In the genomic region with DNA sequence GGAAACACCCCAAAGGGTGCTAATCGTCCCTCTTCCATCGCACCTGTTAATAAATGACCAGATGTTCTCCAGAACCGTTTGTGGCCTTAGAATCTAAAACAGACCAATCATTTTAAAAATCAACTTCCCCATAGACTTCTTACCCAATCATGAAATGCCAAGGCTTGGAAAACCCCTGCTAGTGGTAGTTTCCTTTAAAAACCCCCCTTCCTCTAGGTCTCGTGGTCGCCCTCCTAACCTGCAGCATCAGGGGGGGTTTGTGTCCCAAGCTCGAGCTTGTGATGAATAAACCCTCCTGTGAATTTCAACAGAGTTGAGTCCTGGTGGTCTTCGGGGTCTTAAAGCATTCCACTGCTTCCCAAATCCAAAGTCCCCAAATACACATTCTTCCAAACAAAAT, we compare ENCODE assay signal across 25 mouse cellular contexts. TPM values are rescaled to one million over a fixed set of nuclear protein-coding genes. Genes with fewer than 3 reads are reported as not detected.
A peak's percentile ranks its signal among the peaks of the same experiment; 100 is the strongest.
DNase-seq lines count a peak whose midpoint lies in the region; ATAC-seq and TF ChIP-seq lines count a peak whose summit lies in the region.
"Had no signal": no experiment of that assay in that cellular context is flagged by ENCODE, and none has a peak within 500 bp of the region (broad histone marks: within the 10 kb centered on the region; RNA-seq: fewer than 3 reads in every experiment).

No protein-coding gene starts in this region.

- H3K9ac ChIP-seq in liver, adult 2 months (ENCODE audit: low read depth, low read length) = no peak overlapping the region
- no peak overlapping the region for H3K9ac ChIP-seq in liver, embryonic 12.5 days
- H3K9ac ChIP-seq: embryonic facial prominence, embryonic 12.5 days; embryonic facial prominence, embryonic 15.5 days; forebrain, postnatal 0 days; hindbrain, embryonic 12.5 days had no signal

- WGBS in liver, adult 2 months = 64% methylated on average over 7 of the region's 7 CpGs
- 59% methylated on average over 7 of the region's 7 CpGs for WGBS in liver, embryonic 12.5 days (ENCODE audit: insufficient replicate concordance)

- no peaks in the 10 kb centered on the region for H3K79me2 ChIP-seq in liver, adult 2 months (ENCODE audit: control insufficient read depth, insufficient read depth, low read length)

- H3K36me3 ChIP-seq in liver, adult 2 months (ENCODE audit: control insufficient read depth, insufficient read depth, low read length) = no peaks in the 10 kb centered on the region
- H3K36me3 ChIP-seq in liver, embryonic 12.5 days = no peaks in the 10 kb centered on the region
- no peaks in the 10 kb centered on the region for H3K36me3 ChIP-seq in splenic B cell, adult 2 months (ENCODE audit: control insufficient read depth, insufficient read depth, low read length, poor library complexity, severe bottlenecking)
- H3K36me3 ChIP-seq: embryonic facial prominence, embryonic 12.5 days; embryonic facial prominence, embryonic 15.5 days; hindbrain, embryonic 12.5 days had no signal

- H3K4me1 ChIP-seq in liver, adult 2 months (ENCODE audit: control insufficient read depth, insufficient read depth, low read length) = peaks cover 16% of the 10 kb centered on the region
- H3K4me1 ChIP-seq in liver, embryonic 12.5 days = no peaks in the 10 kb centered on the region
- H3K4me1 ChIP-seq: embryonic facial prominence, embryonic 12.5 days; embryonic facial prominence, embryonic 15.5 days; hindbrain, embryonic 12.5 days had no signal

- H3K4me2 ChIP-seq in liver, embryonic 12.5 days = no peak overlapping the region
- H3K4me2 ChIP-seq: embryonic facial prominence, embryonic 12.5 days; embryonic facial prominence, embryonic 15.5 days; hindbrain, embryonic 12.5 days had no signal

- H3K27me3 ChIP-seq in liver, adult 2 months (ENCODE audit: control insufficient read depth, insufficient read depth, low read length) = no peaks in the 10 kb centered on the region
- H3K27me3 ChIP-seq in liver, embryonic 12.5 days (replicated peaks) = no peaks in the 10 kb centered on the region
- H3K27me3 ChIP-seq in splenic B cell, adult 2 months (ENCODE audit: control insufficient read depth, insufficient read depth, low read length, poor library complexity, severe bottlenecking) = no peaks in the 10 kb centered on the region
- H3K27me3 ChIP-seq: embryonic facial prominence, embryonic 12.5 days; embryonic facial prominence, embryonic 15.5 days; hindbrain, embryonic 12.5 days had no signal

- TF ChIP-seq POLR2A in liver, adult 2 months (IDR thresholded peaks at IDR 0.05; ENCODE audit: extremely low read depth, insufficient read depth, low read length) = no peak

- peak overlapping the region; percentile 85 for H3K27ac ChIP-seq in liver, adult 2 months (replicated peaks; ENCODE audit: insufficient read depth, low read depth, low read length)
- H3K27ac ChIP-seq in liver, embryonic 12.5 days = no peak overlapping the region
- H3K27ac ChIP-seq: embryonic facial prominence, embryonic 12.5 days; embryonic facial prominence, embryonic 15.5 days; gastrocnemius, adult 2 months; hindbrain, embryonic 12.5 days had no signal

- no peak for TF ChIP-seq CTCF in liver, adult 2 months (IDR thresholded peaks at IDR 0.05; ENCODE audit: low read depth, low read length)

- no peak overlapping the region for H3K4me3 ChIP-seq in liver, adult 2 months (ENCODE audit: insufficient read depth, low read depth, low read length)
- H3K4me3 ChIP-seq in liver, embryonic 12.5 days = no peak overlapping the region
- H3K4me3 ChIP-seq: embryonic facial prominence, embryonic 12.5 days; embryonic facial prominence, embryonic 15.5 days; gastrocnemius, adult 2 months; hindbrain, embryonic 12.5 days had no signal

- no peaks in the 10 kb centered on the region for H3K9me3 ChIP-seq in liver, embryonic 12.5 days (replicated peaks)
- H3K9me3 ChIP-seq: embryonic facial prominence, embryonic 12.5 days; embryonic facial prominence, embryonic 15.5 days; hindbrain, embryonic 12.5 days had no signal

- peak; percentile 84 for DNase-seq in liver, adult 2 months (ENCODE audit: extremely low read depth, low read depth, low spot score)
- DNase-seq in splenic B cell, adult 2 months (ENCODE audit: low read depth, low spot score) = peak; percentile 57
- no peak for DNase-seq in embryo, embryonic 9.5 days (ENCODE audit: extremely low spot score)
- DNase-seq in urinary bladder, adult 18-20 months (ENCODE audit: low spot score in 2 of 2) = no peak
- DNase-seq: adrenal gland, adult 8-10 months; adrenal gland, postnatal 25 days; cerebellum, adult 11-12 months; cerebellum, adult 8-10 months; cerebellum, postnatal 10 days; cerebellum, postnatal 36 days; forebrain, postnatal 0 days; gastrocnemius, adult 2 months; gastrocnemius, postnatal 14 days; heart, adult 18-20 months had no signal

- no peak for ATAC-seq in liver, embryonic 12.5 days
- ATAC-seq in CD4-positive, CD25-positive, alpha-beta regulatory T cell, adult 4 months = peak; percentile 78
- ATAC-seq: forebrain, embryonic 14.5 days; forebrain, postnatal 0 days; hindbrain, embryonic 16.5 days; intestine, embryonic 16.5 days had no signal

RNA-seq across cellular contexts. Expression of gene St6gal1, which starts 36.6 kb away (rescaled TPM):
- total RNA-seq in liver, adult 2 months (2014; rRNA removed) = 36.7 and 50.3 TPM in 2 replicates
- 38.1 and 41.3 TPM in 2 replicates for polyA plus RNA-seq in liver, adult 2 months (2012; rRNA removed)
- 7.5 and 7.9 TPM in 2 replicates for polyA plus RNA-seq in liver, embryonic 12.5 days (2016; fragmentation: Nextera tagmentation; extraction: Ambion mirVana)
- polyA plus RNA-seq in CD4-positive, CD25-positive, alpha-beta regulatory T cell, adult 4 months (2017; shearing (Covaris generic)) = 10 to 100 TPM; 70.1 to 99.5 TPM
- total RNA-seq: MEL had no signal

RNA-seq across cellular contexts. Expression of gene Adipoq, which starts 41.6 kb away (rescaled TPM):
- 0.87 and 1.2 TPM in 2 replicates for total RNA-seq in liver, adult 2 months (2014; rRNA removed)
- polyA plus RNA-seq in liver, adult 2 months (2012; rRNA removed) = 0.09 TPM in 1 of 2 replicates, not detected in the other
- not detected in 2 replicates for polyA plus RNA-seq in liver, embryonic 12.5 days (2016; fragmentation: Nextera tagmentation; extraction: Ambion mirVana)
- polyA plus RNA-seq in CD4-positive, CD25-positive, alpha-beta regulatory T cell, adult 4 months (2017; shearing (Covaris generic)) = not detected
- total RNA-seq: hematopoietic stem cell, adult 5-6 weeks; MEL had no signal
- polyA plus RNA-seq: embryonic facial prominence, embryonic 12.5 days; forebrain, embryonic 11.5 days; forebrain, embryonic 14.5 days; forebrain, postnatal 0 days; hindbrain, embryonic 12.5 days; hindbrain, embryonic 16.5 days; intestine, embryonic 16.5 days had no signal

Comparison
In these comparisons a context has a peak if more than half of its experiments do, and no peak if none do; other contexts are left out.
1. DNase-seq: peak in liver, adult 2 months (single experiment) and splenic B cell, adult 2 months (single experiment); none in embryo, embryonic 9.5 days (single experiment) and urinary bladder, adult 18-20 months (0 of 2).